Mouse (Mus musculus) kidney, adult 11 months (tissue): ENCODE data around the gene Zfp296.

ENCODE experiments used
- DNase-seq: peaks from one replicate; pipeline ENCODE4 v3.0.0; 2022

Zfp296 gene

DNA sequence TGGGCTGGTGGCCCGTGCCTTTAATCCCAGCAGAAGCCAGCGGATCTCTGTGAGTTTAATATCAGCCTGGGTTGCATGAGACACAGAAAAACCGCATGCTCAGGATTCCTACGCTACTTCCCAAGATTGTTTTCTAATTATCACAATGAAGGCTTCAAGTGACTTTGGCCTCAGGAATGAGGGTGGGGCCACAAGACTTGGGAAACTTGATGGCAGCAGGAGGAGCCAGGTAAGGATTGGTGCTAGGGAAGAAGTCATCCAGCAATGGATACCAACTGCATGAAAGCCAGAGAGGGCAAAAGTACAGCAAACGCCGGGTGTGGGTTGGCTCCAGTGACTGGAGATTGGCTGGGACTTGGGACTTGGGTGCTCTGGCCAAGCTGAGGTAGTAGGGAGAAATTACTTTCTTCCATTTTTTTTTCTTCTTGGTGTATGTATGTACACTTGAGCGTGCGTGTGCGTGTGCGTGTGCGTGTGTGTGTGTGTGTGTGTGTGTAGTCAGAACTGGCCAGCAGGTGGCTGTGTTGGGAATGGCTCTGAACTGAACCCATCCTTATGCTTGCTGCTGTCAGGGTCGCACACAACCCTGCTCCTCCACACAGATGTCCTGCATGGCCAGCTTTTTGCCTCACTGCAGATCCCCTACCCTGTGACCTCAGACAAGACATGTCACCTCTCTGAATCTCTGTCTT is 32.7 kb downstream of the Zfp296 start:
- peak; percentile 41 for DNase-seq

DNA sequence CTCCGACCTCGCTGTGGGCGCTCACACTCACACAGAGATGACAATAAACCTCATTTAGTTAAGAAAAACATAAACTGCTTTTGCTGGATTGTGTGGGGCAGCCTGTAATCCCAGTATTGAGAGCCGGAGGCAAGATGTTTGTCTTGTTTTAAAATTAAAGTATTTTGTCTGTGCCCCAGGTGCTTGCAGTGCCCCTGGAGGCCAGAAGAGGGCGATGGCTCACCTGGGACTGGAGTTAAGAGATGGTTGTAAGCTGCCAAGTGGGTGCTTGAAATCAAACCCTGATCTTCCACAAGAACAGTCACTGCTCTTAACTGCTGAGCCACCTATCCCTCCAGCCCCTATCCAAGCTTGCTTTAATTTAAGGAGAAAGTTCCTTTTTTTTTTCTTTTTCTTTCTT is 33.9 kb downstream of the Zfp296 start:
- no peak for DNase-seq

DNA sequence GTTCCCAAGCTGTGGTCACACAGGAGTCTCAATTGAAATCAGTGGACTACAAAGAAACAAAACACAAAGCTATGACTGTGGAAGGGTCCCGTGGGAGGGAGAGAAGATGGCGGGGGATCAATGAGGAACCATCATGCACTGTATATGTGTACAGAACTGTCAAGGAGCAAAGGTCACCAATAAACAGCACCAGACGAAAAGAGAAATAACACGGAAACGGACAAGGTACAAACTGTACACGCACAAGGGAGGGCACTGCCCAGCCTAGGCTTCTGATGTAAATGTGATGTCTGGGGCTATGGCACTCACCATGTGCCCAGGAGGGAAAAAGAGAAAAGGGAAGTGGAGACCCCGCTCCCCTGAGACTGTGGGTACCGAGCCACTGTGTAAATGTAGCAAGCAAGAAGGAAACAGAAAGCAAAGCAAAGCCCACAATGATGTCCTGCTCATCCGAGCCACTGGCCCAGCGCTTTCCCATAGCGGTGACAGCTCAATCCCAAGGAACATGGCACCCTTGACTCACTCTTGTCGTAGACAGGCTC is 38.0 kb downstream of the Zfp296 start:
- DNase-seq = no peak

DNA sequence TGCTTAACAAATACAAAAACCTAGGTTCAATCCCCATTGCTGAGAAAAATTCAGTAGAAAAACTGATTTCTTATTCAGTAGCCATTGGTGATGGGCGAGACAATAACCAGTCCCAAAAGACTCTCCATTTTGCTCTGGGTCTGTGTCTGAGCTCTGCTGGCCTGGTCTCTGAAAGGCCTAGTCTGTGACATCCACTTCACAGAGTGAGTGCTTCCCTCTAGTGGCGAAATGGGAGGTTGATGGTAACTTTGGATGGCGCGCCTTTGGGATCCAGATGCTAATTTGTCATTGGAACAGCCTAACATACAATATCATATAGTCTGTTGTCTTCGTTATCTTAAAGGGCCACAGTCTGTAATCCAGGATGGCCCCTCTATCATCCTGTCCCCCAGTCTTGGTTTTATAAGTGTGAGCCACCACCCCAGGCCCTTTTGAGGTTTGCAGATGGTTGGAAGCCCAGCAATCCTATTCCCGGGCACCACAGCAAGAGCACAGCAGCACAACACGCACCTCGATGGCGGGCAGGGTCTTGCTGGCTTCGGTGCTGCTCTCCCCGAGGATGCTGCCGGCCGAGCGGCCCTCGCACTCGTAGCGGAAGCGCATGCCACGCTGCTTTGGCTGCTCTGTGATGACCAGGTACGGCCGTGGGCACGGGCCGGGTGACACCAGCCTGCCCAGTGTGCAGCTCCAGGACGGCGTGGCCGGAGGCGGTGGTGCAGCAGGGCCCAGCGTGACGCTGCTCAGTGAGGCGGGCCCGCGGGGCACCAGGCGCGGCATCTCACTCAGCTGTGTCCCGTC is 42.1 kb downstream of the Zfp296 start:
- peak; percentile 70 for DNase-seq

DNA sequence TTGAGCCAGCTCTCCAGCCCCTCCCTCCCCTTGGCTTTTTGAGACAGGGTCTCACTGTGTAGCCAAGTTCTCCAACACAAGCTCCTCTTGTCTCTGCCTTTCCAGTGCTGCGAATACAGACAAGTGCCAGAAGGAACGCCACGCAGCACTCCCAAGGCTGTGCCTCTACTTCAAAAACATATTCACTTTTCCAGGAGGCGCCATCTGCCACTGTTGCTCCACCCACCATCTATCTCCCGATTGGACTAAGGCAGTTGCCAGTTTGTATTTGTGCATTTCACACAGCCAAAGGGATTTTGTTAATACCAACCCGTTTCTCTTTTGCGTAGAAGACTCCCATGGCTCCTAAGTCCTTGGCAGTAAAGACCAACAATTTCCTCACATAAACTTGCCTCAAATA is 43.7 kb downstream of the Zfp296 start:
- no peak for DNase-seq

DNA sequence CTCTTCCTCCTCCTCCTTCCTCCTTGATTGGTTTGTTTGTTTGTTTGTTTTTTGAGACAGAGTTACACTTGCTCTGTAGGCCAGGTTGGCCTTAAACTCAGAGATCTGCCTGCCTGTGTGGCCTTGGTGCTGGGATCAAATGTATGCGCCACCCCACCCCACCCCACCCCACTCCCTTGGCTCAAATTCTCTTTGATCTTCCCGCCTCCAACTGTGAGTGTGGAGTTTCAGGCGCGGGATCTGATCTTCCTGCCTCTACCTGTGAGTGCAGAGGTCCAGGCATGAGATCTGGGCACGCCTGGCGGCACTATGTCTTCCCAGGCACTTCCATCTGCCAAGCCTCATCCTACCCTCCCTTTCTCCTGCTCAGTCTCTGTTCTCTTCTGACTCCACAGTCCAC is 45.2 kb downstream of the Zfp296 start:
- DNase-seq = no peak

DNA sequence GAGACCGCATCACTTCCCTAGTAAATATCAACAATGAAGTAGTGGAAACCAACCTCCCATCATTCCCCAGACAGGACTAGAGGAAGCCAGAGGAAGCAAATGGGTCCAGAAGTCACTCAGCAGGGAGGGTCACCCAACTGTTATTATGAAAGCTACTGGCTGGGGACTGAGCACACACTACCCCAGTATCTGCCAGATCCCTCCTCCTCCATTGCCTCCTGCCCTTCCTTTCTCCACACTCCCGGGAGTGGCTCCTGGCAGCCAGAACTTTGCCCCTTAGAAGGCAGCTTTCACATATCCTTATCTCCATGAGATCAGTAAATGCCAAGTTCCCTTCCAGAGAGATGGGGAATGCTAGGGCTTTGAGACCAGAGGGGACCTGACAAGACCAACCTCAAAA is 46.3 kb downstream of the Zfp296 start:
- no peak for DNase-seq

DNA sequence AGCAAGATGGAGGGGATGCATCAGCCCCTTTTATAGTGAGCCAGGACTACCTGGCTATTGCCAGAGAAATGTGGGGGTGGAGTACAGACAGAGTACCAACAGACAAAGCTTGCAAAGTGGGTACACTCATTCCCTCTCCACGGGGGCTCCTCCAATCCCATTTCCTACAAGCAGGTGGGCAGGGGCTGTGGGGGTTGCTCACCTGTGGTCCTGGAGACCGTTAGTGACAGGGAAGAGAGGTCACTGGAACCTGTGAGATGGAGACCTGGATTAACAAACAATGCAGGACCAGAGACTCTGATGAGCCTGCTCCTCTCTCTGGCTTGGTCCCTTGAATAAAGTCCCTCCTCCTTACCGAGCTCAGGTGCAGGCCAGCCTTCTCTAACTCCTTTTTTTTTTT is 50.6 kb downstream of the Zfp296 start:
- DNase-seq = peak; percentile 23

DNA sequence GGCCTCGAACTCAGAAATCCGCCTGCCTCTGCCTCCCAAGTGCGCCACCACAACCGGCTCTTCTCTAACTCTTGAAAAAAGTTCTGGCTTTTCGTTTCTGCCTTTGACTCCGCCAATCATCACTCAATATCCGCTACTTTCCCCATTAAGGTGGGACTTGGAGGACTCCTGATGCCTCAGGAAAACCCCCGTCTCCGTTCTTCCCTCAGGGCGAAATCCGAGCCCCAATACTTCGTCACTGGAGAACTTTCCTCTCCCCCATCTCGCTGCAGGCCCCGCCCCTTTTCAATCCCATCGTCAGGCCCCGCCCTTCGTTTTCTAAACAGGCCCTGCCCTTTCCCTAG is 51.1 kb downstream of the Zfp296 start:
- no peak for DNase-seq

DNA sequence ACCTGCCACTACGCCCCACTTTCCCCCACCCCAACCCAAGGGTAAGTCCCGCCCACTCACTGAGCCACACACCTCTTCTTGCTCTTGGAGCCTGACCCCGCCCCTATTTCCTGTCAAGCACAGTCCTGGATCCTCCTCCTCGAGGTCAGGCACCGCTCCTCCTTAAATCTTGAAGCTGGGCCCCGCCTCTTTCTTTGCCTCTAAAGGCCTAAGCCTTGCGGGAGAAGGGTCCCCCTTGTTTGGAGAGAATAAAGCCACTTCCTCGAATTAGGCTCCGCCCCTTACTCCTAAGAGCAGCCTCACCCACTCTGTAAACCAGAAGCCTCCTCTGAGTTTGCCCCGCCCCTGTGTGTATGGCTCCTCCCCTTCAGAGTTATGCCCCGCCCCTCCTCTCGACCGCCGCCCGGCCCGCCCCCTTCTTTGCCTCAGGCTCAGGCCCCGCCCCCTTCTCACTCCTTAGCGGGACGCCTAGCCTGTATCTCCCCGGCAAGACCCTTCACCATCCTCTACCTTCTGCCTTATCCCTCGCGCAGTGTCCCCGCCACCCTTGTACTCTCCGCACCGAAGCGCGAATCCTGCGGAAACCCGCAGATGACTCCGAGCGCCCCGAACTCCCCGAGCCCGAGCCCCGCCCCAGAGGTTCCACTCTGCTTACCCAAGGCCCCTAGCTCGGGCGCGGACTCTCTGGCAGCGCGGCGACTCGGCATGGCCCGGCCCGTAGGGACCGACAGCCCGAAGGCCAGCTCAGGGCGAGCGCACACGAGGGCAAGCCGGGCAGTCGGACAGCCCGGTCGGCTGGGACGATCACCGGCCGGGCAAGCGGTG is 51.7 kb downstream of the Zfp296 start:
- peak; percentile 99 for DNase-seq

DNA sequence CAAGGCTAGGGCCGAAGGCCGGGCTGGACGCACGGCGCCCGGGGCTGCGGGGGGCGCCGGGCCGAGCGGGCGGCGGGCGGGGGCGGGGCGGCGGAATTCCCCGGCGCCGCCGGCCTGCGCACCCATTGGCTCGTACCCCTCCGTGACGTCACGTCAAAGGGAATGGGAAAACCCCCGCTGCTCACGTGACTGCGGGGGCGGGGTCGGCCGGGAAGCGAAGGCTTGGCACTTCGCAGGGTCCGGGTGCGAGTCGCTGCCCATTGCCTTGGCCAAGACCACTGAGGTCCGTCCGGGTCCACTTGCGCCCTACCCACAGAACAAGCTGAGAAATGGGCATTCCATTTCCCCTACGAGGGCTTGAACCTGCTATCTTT is 52.3 kb downstream of the Zfp296 start, which contains the start of gene Relb:
Gene Relb, minus strand, starts transcription at position 78 of the 374 bp plus-strand sequence.
- DNase-seq = peak; percentile 83
